Mouse (Mus musculus): Measurements from ENCODE around the gene Asb9.

DNA sequence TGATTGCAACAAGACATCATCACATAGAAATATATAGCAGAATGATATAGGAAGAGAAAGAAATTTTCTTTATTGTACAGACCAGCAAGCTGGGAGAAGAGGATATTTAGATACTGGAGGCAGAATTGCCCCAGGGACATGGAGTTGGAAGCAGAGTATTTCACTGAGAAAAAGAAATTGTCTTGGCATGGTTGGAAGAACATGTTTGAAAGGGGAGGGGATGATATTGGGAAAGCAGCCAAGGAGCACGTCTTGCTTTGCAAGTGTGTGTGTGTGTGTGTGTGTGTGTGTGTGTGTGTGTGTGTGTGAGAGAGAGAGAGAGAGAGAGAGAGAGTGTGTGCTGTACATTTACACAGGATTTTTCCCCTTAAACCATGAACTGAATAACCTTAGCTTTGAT is 64.1 kb downstream of the Asb9 start:
- TF ChIP-seq POLR2A (IDR thresholded peaks at IDR 0.05; ENCODE audit: control insufficient read depth, extremely low read depth, insufficient read depth, low read length, poor library complexity) (no peak), CTCF (IDR thresholded peaks at IDR 0.05; ENCODE audit: borderline replicate concordance, control insufficient read depth, extremely low read depth, insufficient read depth, low read length, poor library complexity) (no peak)
